ENCODE assay signal across 1 mouse cellular context in the genomic region with DNA sequence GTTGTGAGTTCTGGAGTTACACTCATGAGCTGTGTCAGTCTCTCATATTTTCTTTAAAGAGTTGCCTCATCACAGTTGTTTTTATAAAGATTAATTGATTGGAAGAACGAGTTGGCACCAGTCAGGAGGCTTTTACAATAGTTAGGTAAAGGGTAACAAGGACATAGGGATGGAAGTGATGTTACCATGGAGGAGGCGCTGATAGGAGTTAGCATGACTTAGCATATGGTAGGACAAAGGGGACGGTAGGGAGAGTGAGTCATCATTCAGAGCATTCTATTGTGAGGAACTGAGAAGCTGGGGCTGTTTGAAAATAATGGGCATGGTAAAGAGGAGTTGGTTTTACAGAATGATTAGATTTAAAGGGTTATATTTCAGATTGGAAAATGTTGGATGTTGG.
TF ChIP-seq lines count a peak whose summit lies in the region.

No protein-coding gene starts in this region.

TF ChIP-seq in CH12.LX, 34 proteins besides CTCF, POLR2A, EP300 and RAD21 (continued from another document):
- TF ChIP-seq BHLHE40 (IDR thresholded peaks at IDR 0.05; ENCODE audit: low read depth, low read length) (no peak), NRF1 (IDR thresholded peaks at IDR 0.05; ENCODE audit: low read depth, low read length) (no peak), MEF2A (IDR thresholded peaks at IDR 0.05; ENCODE audit: borderline replicate concordance, low read depth, low read length) (no peak), SIN3A (IDR thresholded peaks at IDR 0.05; ENCODE audit: low read length) (peak; percentile 34; the same call in 1 of the 2 replicates), USF1 (IDR thresholded peaks at IDR 0.05; ENCODE audit: low read depth, low read length) (no peak)
